Mouse (Mus musculus) ES-Bruce4 (cell line): ENCODE measurements around the gene Zbtb49. TPM values are rescaled to one million over a fixed set of nuclear protein-coding genes. Genes with fewer than 3 reads are reported as not detected.
A peak's percentile ranks its signal among the peaks of the same experiment; 100 is the strongest.

Source experiments
- H3K27ac ChIP-seq: 2 replicates; pipeline ENCODE4 v1.5.1; 2012; ENCODE audit warnings: low read length, inconsistent platforms; ENCODE audit not compliant: insufficient read depth
- H3K27me3 ChIP-seq: 2 replicates; pipeline ENCODE4 v1.6.1; 2012; ENCODE audit warnings: mild to moderate bottlenecking, low read length, inconsistent platforms; ENCODE audit not compliant: control insufficient read depth, poor library complexity, insufficient read depth, severe bottlenecking
- H3K36me3 ChIP-seq: 2 replicates; pipeline ENCODE4 v1.6.1; 2012; ENCODE audit warnings: inconsistent platforms, mild to moderate bottlenecking, low read length, moderate library complexity; ENCODE audit not compliant: control insufficient read depth, poor library complexity, insufficient read depth, severe bottlenecking
- H3K4me1 ChIP-seq: one replicate; pipeline ENCODE4 v1.8.1; 2011; ENCODE audit warnings: low read length; ENCODE audit not compliant: control insufficient read depth, insufficient read depth
- H3K4me3 ChIP-seq: 2 replicates; pipeline ENCODE4 v1.5.1; 2011; ENCODE audit warnings: low read depth, mild to moderate bottlenecking, low read length
- H3K9ac ChIP-seq: 2 replicates; pipeline ENCODE4 v1.6.1; 2012; ENCODE audit warnings: low read depth, mild to moderate bottlenecking, inconsistent platforms; ENCODE audit not compliant: poor library complexity, severe bottlenecking
- H3K9me3 ChIP-seq: replicated peaks from 2 replicates; pipeline ENCODE4 v1.6.1; 2012; ENCODE audit warnings: mild to moderate bottlenecking, low read length, inconsistent platforms; ENCODE audit not compliant: control insufficient read depth, poor library complexity, insufficient read depth, severe bottlenecking
- CTCF ChIP-seq: IDR thresholded peaks from one replicate; pipeline ENCODE4 v1.8.1; 2011; ENCODE audit warnings: low read depth, low read length
- EP300 ChIP-seq: IDR thresholded peaks from 2 replicates; pipeline ENCODE4 v1.6.1; 2011; ENCODE audit warnings: low read depth, low read length; ENCODE audit not compliant: insufficient read depth
- POLR2A ChIP-seq: IDR thresholded peaks from one replicate; pipeline ENCODE4 v1.8.1; 2011; ENCODE audit warnings: low read length; ENCODE audit not compliant: insufficient read depth
- polyA plus RNA-seq: library from polyadenylated mRNA; stranded (reverse); fragments of >200 nt; gene quantifications from 2 replicates; pipeline ENCODE4 v1.2.4, GENCODE M21; 2011; ENCODE audit warnings: low read depth; ENCODE audit not compliant: missing spikeins, insufficient read depth, insufficient read length

Zbtb49 gene
- 5.6 and 7.1 TPM in 2 replicates for polyA plus RNA-seq

DNA sequence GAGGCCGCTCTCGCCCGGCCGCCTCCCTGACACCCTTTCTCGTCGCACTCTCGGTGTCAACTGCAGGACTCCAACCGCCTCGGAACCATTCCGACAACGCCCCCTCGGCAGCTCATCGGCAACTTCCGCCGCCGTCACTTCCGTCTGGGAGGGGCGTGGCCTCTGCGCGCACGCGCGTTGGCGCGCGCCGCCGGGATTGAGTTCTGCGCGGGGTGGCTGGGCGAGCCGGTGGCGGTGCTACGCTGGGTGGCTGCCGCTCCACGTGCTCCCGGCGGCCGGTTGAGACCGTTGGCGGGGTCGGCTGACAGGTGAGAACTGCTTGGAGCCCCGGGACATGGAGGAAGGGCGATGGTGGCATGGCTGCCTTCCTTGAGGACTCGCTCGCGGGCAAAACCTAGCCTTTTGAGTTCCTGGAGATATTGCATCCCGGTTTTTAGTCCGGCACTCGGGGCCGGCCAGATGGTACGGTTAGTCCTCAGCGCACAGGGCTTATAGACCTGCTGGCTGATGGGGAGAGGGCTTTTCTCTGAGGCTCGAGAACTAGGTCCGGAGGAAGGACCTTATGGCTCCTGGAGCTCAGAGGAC is at the start of gene Zbtb49, which contains the start of gene Lyar:
Gene Zbtb49, minus strand, starts transcription at position 130 of the 585 bp plus-strand sequence.
Gene Lyar, plus strand, starts transcription at position 143 of the 585 bp plus-strand sequence.
- H3K36me3 ChIP-seq: peaks cover 12% of the 10 kb centered on the region
- H3K4me3 ChIP-seq: peak within 1 kb of the TSS; percentile 87
- H3K27ac ChIP-seq: no peak within 1 kb of the TSS
- TF ChIP-seq POLR2A: peak; percentile 40
- no peak for TF ChIP-seq EP300
- TF ChIP-seq CTCF: no peak
- peak within 1 kb of the TSS; percentile 81 for H3K9ac ChIP-seq
- H3K27me3 ChIP-seq: no peaks in the 10 kb centered on the region
- H3K9me3 ChIP-seq: no peaks in the 10 kb centered on the region
- H3K4me1 ChIP-seq: no peaks in the 10 kb centered on the region

DNA sequence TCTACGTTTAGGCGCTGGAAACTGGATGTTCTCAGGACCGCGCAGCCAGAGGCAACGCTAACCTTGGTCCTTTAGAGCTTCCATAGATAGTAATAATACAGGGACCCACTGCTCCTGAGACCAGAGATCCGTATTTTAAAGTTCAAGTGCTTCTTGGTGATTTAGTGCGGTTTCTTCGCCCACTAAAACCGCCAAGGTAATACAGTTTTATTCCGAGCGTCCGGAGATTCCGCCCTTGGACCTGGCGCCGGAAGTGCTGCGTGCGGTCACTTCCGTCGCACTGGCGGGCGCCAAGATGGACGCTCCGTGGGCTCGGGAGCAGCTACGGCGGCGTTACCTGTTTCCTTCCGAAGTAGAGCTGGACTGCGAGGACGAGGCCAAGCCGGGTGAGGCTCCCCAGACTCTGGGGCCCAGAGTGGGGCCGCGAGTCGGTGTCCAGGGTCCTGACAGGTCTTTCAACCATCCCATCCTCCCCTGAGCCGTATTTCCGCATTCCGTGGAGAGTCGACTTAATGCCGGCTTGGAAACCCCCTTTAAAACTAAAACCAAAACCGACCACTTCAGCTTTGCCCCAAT is 39.9 kb upstream of the Zbtb49 start, which contains the start of gene Tmem128:
Gene Tmem128, plus strand, starts transcription at position 79 of the 576 bp plus-strand sequence.
- no peak within 1 kb of the TSS for H3K27ac ChIP-seq

DNA sequence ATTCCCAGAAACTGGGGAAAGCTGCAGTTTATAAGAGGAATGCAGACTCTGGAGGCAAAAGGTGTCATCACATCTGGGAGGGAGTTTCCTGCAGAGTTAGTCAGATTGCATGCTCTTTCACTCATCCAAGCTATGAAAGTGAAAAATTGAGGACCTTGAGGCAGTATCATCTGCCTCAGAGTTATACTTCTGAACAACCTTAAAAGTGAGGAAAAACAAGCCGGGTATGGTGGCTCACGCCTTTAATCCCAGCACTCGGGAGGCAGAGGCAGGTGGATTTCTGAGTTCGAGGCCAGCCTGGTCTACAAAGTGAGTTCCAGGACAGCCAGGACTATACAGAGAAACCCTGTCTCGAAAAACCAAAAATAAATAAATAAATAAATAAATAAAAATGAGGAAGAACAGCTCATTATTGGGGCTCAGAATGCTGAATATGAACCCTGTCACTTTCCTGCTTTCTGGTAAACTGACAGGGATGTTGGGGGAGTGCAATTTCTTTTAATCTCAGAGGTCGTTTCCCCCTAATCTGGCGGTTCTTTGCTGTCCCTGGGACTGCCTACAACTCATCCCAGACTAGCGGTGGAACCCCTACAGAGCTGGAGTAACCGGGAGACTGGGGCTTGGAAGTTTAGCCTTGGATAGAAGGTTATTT is 39.3 kb upstream of the Zbtb49 start:
- peak overlapping the region; percentile 77 for H3K4me3 ChIP-seq
- no peak overlapping the region for H3K27ac ChIP-seq
- H3K9ac ChIP-seq: peak overlapping the region; percentile 84
- no peaks in the 10 kb centered on the region for H3K36me3 ChIP-seq
- no peak for TF ChIP-seq EP300
- TF ChIP-seq POLR2A: no peak
- no peak for TF ChIP-seq CTCF
- no peaks in the 10 kb centered on the region for H3K4me1 ChIP-seq
- H3K9me3 ChIP-seq: no peaks in the 10 kb centered on the region
- no peaks in the 10 kb centered on the region for H3K27me3 ChIP-seq

More for the DNA sequence above, 39.9 kb upstream of the Zbtb49 start, which contains the start of gene Tmem128:
- Histone ChIP-seq H3K27me3 (no peaks in the 10 kb centered on the region), H3K9me3 (no peaks in the 10 kb centered on the region), H3K9ac (peak within 1 kb of the TSS; percentile 84), H3K4me3 (peak within 1 kb of the TSS; percentile 77), H3K4me1 (no peaks in the 10 kb centered on the region), H3K36me3 (no peaks in the 10 kb centered on the region)
- TF ChIP-seq EP300 (0 out of 2 replicates have a peak, but pooled peaks have one; percentile 9), POLR2A (no peak)

DNA sequence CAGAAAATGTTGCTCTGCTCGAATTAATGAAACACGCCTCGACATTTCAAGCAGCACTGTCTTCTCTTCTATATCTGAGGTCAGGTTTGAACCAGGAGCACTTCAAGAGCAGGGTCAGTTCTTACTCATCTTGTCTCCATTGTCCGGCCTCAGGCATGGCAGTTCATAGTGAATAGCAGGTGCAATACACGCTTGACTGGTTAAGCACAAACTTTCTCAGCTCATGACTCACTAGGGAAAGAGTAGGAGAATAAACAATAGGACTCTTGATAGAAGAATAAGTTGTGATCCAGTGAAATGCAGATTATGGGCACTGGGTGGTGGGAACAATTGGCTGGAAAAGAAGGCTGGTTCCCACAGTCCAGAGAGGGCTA is 38.5 kb upstream of the Zbtb49 start:
- H3K27me3 ChIP-seq: no peaks in the 10 kb centered on the region
- no peaks in the 10 kb centered on the region for H3K9me3 ChIP-seq
- no peak overlapping the region for H3K9ac ChIP-seq
- no peak overlapping the region for H3K4me3 ChIP-seq
- no peaks in the 10 kb centered on the region for H3K4me1 ChIP-seq
- no peaks in the 10 kb centered on the region for H3K36me3 ChIP-seq
- TF ChIP-seq EP300: no peak
- TF ChIP-seq POLR2A: no peak
- TF ChIP-seq CTCF: no peak
- H3K27ac ChIP-seq: no peak overlapping the region

GRCm38 (mm10) chr5:38258034-38258772 is 37.9 kb upstream of the Zbtb49 start:
- Histone ChIP-seq H3K4me1 (no peaks in the 10 kb centered on the region), H3K36me3 (no peaks in the 10 kb centered on the region), H3K9ac (no peak overlapping the region), H3K4me3 (no peak overlapping the region), H3K9me3 (no peaks in the 10 kb centered on the region), H3K27me3 (no peaks in the 10 kb centered on the region), H3K27ac (no peak overlapping the region)
- TF ChIP-seq CTCF (no peak), POLR2A (no peak), EP300 (no peak)

DNA sequence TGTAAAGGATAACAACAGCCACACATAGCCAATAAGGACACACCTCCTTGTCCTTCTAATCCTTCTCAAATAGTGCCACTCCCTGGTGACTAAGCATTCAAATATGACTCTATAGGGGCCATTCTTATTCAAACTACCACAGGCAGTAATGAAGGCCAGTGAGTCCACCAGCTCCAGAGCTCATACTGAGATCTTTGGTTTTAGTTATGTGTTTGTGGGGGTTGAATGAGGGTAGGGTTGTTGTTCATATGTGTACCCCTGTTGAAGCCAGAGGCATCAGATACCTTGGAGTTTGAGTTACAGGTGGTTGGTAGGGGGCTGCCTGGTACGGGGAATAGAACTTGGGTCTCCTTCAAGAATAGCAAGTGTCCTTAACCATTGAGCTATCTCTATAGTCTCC is 36.3 kb upstream of the Zbtb49 start:
- Histone ChIP-seq H3K36me3 (no peaks in the 10 kb centered on the region), H3K4me1 (no peaks in the 10 kb centered on the region), H3K27ac (no peak overlapping the region), H3K9ac (no peak overlapping the region), H3K9me3 (no peaks in the 10 kb centered on the region), H3K4me3 (no peak overlapping the region), H3K27me3 (no peaks in the 10 kb centered on the region)
- no peak for TF ChIP-seq EP300
- TF ChIP-seq CTCF: no peak
- no peak for TF ChIP-seq POLR2A
